Mouse (Mus musculus): ENCODE measurements around the gene Spen. TPM values are rescaled to one million over a fixed set of nuclear protein-coding genes. Genes with fewer than 3 reads are reported as not detected.
A peak's percentile ranks its signal among the peaks of the same experiment; 100 is the strongest.

Gene Spen
- polyA plus RNA-seq, 1 experiment = 41.7 TPM

DNA sequence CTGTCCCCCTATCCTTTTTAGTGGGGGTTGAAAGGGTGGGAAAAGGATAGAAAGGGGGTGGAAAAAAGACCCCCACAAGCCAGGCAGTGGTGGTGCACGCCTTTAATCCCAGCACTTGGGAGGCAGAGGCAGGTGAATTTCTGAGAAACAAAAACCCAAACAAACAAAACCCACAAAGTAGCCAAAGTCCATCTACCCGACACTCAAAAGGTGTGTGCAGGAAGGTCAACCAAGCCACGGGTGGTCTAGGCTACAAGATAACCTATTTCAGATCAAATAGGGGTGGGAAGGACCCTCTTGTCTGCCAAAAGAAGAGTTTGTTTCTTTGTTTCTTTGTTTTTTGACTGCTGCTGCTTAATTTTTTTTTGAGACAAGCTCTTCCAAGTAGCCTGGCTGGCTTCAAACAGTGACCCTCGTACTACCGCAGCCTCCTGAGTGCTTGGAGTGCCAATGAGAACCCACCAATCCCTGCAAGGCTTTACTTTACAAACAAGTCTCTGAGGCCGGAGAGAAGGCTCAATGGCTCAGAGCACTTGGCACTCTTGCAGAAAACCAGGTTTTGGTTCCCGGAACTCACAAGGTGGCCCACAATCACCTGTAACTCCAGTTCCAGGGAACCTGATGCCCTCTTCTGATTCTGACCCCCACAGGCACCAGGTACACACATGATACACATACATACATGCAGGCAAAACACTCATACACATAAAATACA is 11.3 kb downstream of the Spen start:
- 76% methylated on average over 7 of the region's 7 CpGs for WGBS
- Histone ChIP-seq H3K4me3 (ENCODE audit: insufficient read depth, low read depth, low read length) (no peak overlapping the region), H3K4me1 (ENCODE audit: control insufficient read depth, insufficient read depth, low read length) (peaks cover 23% of the 10 kb centered on the region), H3K27ac (ENCODE audit: insufficient read depth, low read depth, low read length) (no peak overlapping the region)
- no peak for TF ChIP-seq POLR2A (IDR thresholded peaks at IDR 0.05; ENCODE audit: insufficient read depth, low read depth, low read length)
- TF ChIP-seq CTCF (IDR thresholded peaks at IDR 0.05; ENCODE audit: insufficient read depth, low read depth, low read length) = no peak

DNA sequence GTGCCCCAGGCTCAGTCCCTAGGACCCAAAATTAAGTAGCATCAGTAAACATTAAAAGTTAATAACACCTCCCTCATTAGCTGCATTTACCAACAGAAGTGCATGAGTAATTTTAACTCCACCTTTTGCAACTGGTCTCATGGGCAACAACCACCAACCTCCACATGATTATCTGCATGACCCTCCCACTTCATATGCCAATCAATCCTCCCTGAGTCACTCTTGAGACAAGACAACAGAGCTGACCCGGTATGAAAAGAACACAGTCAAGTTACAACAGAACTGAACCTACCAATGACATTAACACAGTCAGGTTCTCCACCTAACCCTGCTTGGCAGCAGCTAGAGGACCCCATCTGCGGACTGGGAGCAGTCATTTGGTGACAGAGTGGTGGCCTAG is 12.5 kb downstream of the Spen start:
- no peak overlapping the region for H3K27ac ChIP-seq (ENCODE audit: insufficient read depth, low read depth, low read length)
- no peak overlapping the region for H3K4me3 ChIP-seq (ENCODE audit: insufficient read depth, low read depth, low read length)
- H3K4me1 ChIP-seq (ENCODE audit: control insufficient read depth, insufficient read depth, low read length) = peaks cover 20% of the 10 kb centered on the region
- TF ChIP-seq POLR2A (IDR thresholded peaks at IDR 0.05; ENCODE audit: insufficient read depth, low read depth, low read length) (no peak), CTCF (IDR thresholded peaks at IDR 0.05; ENCODE audit: insufficient read depth, low read depth, low read length) (no peak)
- 76% methylated on average over 2 of the region's 2 CpGs for WGBS

DNA sequence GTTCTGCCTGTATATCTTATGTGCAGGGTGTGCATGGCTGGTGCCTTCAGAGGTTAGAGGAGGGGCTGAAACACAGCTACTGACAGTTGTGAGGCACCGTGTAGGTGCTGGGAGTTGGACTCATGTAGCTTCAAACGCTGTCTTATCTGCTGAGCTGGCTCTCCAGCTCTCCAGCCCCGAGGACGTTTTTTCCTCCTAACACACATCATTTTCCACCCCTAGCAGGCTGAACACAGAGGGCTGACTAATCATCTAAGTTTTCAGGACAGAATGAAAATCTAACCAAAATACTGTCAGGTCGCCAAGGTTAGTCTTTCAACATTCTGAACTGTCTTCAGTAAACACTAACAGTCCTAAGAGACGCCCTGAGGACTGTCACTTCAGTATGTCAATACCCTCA is 13.7 kb downstream of the Spen start:
- H3K27ac ChIP-seq (ENCODE audit: insufficient read depth, low read depth, low read length) = no peak overlapping the region
- H3K4me3 ChIP-seq (ENCODE audit: insufficient read depth, low read depth, low read length) = no peak overlapping the region
- peaks cover 16% of the 10 kb centered on the region for H3K4me1 ChIP-seq (ENCODE audit: control insufficient read depth, insufficient read depth, low read length)
- TF ChIP-seq POLR2A (IDR thresholded peaks at IDR 0.05; ENCODE audit: insufficient read depth, low read depth, low read length) = no peak
- WGBS = 25% methylated on average over 6 of the region's 6 CpGs

DNA sequence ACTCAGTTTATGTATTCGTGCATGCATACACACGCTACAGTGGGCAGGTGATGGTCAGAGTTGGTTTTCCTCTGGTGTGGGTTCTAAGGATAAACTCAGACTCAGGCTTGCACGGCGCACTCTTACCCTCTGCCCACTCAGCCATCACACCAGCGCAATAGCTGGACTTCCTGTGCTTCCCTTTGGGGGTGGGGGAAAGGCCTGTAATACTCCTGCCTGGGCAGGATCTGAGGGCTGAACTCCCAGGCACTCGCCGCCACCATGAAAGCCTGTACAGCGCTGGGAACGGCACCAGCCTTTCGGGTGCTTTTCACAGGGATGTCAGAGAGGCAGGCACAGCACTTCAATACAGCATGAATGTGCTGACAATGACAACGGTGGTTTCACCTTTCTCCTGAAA is 15.3 kb downstream of the Spen start:
- TF ChIP-seq POLR2A (IDR thresholded peaks at IDR 0.05; ENCODE audit: insufficient read depth, low read depth, low read length) = no peak
- 0 out of 2 replicates have a peak, but pooled peaks have one; percentile 7 for TF ChIP-seq CTCF (IDR thresholded peaks at IDR 0.05; ENCODE audit: insufficient read depth, low read depth, low read length)
- H3K4me3 ChIP-seq (ENCODE audit: insufficient read depth, low read depth, low read length) = no peak overlapping the region
- H3K27ac ChIP-seq (ENCODE audit: insufficient read depth, low read depth, low read length) = no peak overlapping the region
- peaks cover 10% of the 10 kb centered on the region for H3K4me1 ChIP-seq (ENCODE audit: control insufficient read depth, insufficient read depth, low read length)
- 47% methylated on average over 11 of the region's 11 CpGs for WGBS

DNA sequence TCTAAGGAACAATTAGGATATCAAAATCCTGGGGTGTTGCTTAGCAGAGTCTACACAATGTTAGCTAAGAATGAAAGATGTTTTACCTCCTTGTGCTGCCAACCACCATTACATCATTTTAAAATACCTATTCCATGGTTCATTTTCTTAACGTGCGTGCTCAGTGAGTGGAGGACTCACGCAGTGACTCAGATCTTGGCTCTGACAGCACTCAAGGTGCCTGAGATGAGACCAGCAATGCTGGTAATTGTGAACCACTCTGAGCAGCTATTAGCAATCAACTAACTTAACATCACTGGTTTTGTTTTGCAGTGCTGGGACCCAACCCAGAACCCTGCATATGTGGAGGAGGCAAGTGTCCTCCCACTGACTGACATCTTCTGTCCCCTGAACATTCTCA is 20.0 kb downstream of the Spen start:
- Histone ChIP-seq H3K27ac (ENCODE audit: insufficient read depth, low read depth, low read length) (no peak overlapping the region), H3K4me1 (ENCODE audit: control insufficient read depth, insufficient read depth, low read length) (peaks cover 20% of the 10 kb centered on the region), H3K4me3 (ENCODE audit: insufficient read depth, low read depth, low read length) (no peak overlapping the region)
- TF ChIP-seq POLR2A (IDR thresholded peaks at IDR 0.05; ENCODE audit: insufficient read depth, low read depth, low read length) (no peak), CTCF (IDR thresholded peaks at IDR 0.05; ENCODE audit: insufficient read depth, low read depth, low read length) (no peak)
- 52% methylated on average over 3 of the region's 3 CpGs for WGBS

DNA sequence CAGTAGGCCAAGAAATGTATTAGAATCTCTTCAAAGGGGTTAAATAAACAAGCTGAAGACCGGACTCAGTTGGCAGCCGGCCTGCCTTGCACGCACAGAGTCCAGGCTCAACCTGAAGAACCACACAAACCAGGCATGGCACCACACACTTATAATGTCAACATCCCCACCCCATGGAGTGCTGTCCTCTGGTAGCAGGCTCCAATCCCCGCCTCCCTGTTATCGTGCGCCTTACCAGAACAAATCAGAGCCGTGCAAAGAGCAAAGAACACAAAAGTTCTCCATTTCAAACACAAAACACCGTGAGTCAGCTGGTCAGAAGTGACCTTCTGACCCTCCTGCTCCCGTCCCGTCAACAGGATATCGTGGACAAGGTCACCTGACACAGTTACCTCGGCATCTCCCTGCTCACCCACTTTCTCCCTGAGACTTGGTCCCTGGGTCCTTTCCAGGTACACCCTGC is 24.2 kb downstream of the Spen start:
- H3K4me3 ChIP-seq (ENCODE audit: insufficient read depth, low read depth, low read length) = no peak overlapping the region
- H3K4me1 ChIP-seq (ENCODE audit: control insufficient read depth, insufficient read depth, low read length) = peaks cover 35% of the 10 kb centered on the region
- no peak for TF ChIP-seq POLR2A (IDR thresholded peaks at IDR 0.05; ENCODE audit: insufficient read depth, low read depth, low read length)
- TF ChIP-seq CTCF (IDR thresholded peaks at IDR 0.05; ENCODE audit: insufficient read depth, low read depth, low read length) = no peak
- H3K27ac ChIP-seq (ENCODE audit: insufficient read depth, low read depth, low read length) = no peak overlapping the region
- WGBS = 45% methylated on average over 12 of the region's 12 CpGs

DNA sequence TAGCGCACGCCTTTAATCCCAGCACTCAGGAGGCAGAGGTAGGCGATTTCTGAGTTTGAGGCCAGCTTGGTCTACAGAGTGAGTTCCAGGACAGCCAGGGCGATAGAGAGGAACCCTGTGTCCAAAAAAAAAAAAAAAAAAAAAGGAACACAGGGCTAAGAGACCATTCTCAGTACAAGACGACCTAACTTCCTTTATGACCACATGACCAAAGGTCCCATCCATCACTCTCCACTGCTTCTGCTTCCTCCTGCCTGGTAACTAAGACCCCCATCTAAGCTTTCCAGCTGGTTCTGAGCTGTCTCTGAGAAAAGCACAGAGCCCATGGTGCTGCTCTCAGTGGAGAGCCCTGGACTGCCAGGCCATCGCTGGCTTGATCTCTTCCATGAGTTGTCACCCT is 26.3 kb downstream of the Spen start:
- no peak overlapping the region for H3K27ac ChIP-seq (ENCODE audit: insufficient read depth, low read depth, low read length)
- TF ChIP-seq POLR2A (IDR thresholded peaks at IDR 0.05; ENCODE audit: insufficient read depth, low read depth, low read length) = no peak
- no peak for TF ChIP-seq CTCF (IDR thresholded peaks at IDR 0.05; ENCODE audit: insufficient read depth, low read depth, low read length)
- WGBS = 64% methylated on average over 6 of the region's 6 CpGs
- peaks cover 33% of the 10 kb centered on the region for H3K4me1 ChIP-seq (ENCODE audit: control insufficient read depth, insufficient read depth, low read length)
- no peak overlapping the region for H3K4me3 ChIP-seq (ENCODE audit: insufficient read depth, low read depth, low read length)

DNA sequence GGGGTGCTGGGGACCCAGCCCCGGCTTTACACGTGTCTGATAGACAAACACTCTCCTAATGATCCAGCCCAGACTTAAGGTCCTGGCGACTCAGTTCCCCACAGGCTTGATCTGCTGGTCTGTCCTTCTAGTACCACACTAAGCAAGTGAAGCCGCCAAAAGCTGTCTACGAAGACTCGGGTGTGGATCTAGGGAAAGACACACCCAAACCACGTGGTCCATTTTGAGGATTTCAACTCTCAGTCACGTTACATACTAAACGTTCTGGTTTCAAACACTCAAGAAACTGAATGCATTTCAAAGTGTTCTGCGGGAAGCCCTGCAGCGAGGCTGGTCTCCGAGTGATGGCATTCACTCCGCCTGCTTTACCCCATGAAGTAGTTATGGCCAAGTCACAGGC is 27.9 kb downstream of the Spen start:
- no peak for TF ChIP-seq POLR2A (IDR thresholded peaks at IDR 0.05; ENCODE audit: insufficient read depth, low read depth, low read length)
- Histone ChIP-seq H3K27ac (ENCODE audit: insufficient read depth, low read depth, low read length) (no peak overlapping the region), H3K4me3 (ENCODE audit: insufficient read depth, low read depth, low read length) (no peak overlapping the region), H3K4me1 (ENCODE audit: control insufficient read depth, insufficient read depth, low read length) (peaks cover 34% of the 10 kb centered on the region)
- 77% methylated on average over 13 of the region's 13 CpGs for WGBS

DNA sequence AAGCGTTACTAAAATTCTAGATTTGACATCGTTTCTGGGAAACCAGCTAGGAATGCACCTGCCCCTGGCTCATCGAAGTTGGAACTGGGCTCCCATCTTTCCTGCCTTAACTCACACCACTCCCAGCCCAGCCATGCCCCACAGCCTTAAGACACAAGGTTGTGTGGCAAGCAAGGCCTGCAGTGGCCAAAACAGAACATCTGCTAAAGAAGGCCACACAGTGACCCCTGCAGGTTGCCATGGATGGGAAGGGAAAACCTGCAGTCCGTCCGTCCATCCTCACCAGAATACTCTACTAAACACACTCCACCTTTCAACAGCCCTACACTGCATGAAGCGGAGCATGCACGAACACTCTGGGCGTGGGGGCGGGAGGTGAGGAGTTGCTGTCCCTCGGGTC is 31.5 kb downstream of the Spen start:
- Histone ChIP-seq H3K4me3 (ENCODE audit: insufficient read depth, low read depth, low read length) (no peak overlapping the region), H3K4me1 (ENCODE audit: control insufficient read depth, insufficient read depth, low read length) (peaks cover 38% of the 10 kb centered on the region), H3K27ac (ENCODE audit: insufficient read depth, low read depth, low read length) (peak overlapping the region; percentile 71)
- TF ChIP-seq CTCF (IDR thresholded peaks at IDR 0.05; ENCODE audit: insufficient read depth, low read depth, low read length) = no peak
- no peak for TF ChIP-seq POLR2A (IDR thresholded peaks at IDR 0.05; ENCODE audit: insufficient read depth, low read depth, low read length)
- WGBS = 52% methylated on average over 10 of the region's 10 CpGs

All from olfactory bulb, adult 2 months (tissue).